Mouse (Mus musculus) heart, adult 2 months (tissue): Measurements from ENCODE around the gene Lsm6.

Experiments used
- CTCF ChIP-seq: fragments of 200-600 bp; IDR thresholded peaks from 2 replicates; pipeline ENCODE4 v1.8.1; 2022; ENCODE audit warnings: antibody characterized with exemption, mild to moderate bottlenecking, moderate library complexity
- EP300 ChIP-seq: fragments of 200-500 bp; IDR thresholded peaks from 2 replicates; pipeline ENCODE4 v1.6.1; 2011; ENCODE audit warnings: low read depth, low read length, control low read depth; ENCODE audit not compliant: insufficient read depth
- POLR2A ChIP-seq: fragments of 200-500 bp; IDR thresholded peaks from 2 replicates; pipeline ENCODE4 v1.6.1; 2011; ENCODE audit warnings: mild to moderate bottlenecking, low read depth, low read length, control low read depth; ENCODE audit not compliant: insufficient read depth

GRCm38 (mm10) chr8:78801201-78801600 is 19.7 kb downstream of the Lsm6 start:
- TF ChIP-seq POLR2A (no peak), EP300 (no peak), CTCF (no peak)
